Mouse (Mus musculus): Measurements from ENCODE around the gene Palm3.

DNA sequence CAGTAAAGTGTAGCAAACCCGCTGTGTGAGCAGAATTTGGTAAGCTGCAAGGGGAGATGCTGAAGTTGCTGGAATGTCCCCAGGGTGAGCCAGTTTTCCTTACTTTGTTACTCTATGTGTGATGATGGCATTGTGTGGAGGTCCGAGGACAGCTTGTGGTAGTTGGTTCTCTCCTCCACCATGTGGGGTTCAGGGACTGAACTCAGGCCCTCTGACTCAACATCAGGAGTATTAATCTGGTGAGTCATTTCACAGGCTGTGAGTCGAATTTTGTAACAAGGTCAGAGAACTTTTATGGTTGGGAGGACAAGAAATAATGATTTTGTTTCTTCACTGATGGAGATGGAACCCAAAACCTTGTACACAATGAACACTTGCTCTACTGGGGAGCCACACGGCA, 11.5 kb downstream of the Palm3 start:
- TF ChIP-seq POLR2A (IDR thresholded peaks at IDR 0.05; ENCODE audit: low read depth, low read length) = no peak
- TF ChIP-seq CHD2 (IDR thresholded peaks at IDR 0.05; ENCODE audit: low read length) = no peak
- no peak for TF ChIP-seq ZNF384 (IDR thresholded peaks at IDR 0.05; ENCODE audit: low read depth, low read length)
- TF ChIP-seq MAX (IDR thresholded peaks at IDR 0.05; ENCODE audit: low read length) = no peak
- TF ChIP-seq IRF4 (IDR thresholded peaks at IDR 0.05; ENCODE audit: low read depth, low read length) = no peak
- no peak for TF ChIP-seq CTCF (conservative IDR thresholded peaks at IDR 0.05 in 1 of 2, IDR thresholded peaks at IDR 0.05 in 1 of 2; ENCODE audit: low read depth in 2 of 2, low read length in 2 of 2)
- no peak for TF ChIP-seq USF1 (IDR thresholded peaks at IDR 0.05; ENCODE audit: low read depth, low read length)
- no peak for TF ChIP-seq POLR2AphosphoS2 (IDR thresholded peaks at IDR 0.05; ENCODE audit: low read depth, low read length)
- TF ChIP-seq USF2 (conservative IDR thresholded peaks at IDR 0.05; ENCODE audit: low read depth, low read length) = no peak
- no peak for TF ChIP-seq ZC3H11A (IDR thresholded peaks at IDR 0.05; ENCODE audit: low read depth, low read length)
- TF ChIP-seq MAZ (IDR thresholded peaks at IDR 0.05; ENCODE audit: low read depth, low read length) = no peak
- TF ChIP-seq MYC (IDR thresholded peaks at IDR 0.05; ENCODE audit: low read depth, low read length) = no peak
- TF ChIP-seq GABPA (IDR thresholded peaks at IDR 0.05; ENCODE audit: insufficient replicate concordance, low read depth, low read length) = no peak
